Mouse (Mus musculus): ENCODE measurements at regions not wholly inside any gene's neighbourhood (a gene's known extent, or its start where the extent isn't known, plus 50 kb on each side); places are given as distances from the start of the nearest gene placed in this dataset.

DNA sequence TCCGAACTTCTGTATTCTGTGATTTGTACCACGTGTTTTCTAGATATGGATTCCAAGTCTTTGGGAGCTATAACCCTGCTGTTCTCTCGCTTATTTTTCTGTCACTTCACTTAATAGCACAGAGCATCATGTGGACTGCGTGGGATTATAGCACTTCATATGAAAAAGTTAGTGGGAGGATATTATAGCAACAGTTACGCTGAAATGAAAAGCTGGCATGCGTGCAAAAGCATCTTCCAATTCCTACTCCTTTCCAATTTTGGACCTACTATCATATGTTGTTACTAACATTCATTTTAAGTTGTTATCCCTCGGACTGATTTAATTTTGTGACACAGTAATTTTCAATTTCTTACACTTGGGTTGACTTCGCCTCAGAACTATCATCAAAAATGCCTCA, 250.0 kb downstream of the Ikzf2 start:
- TF ChIP-seq CTCF (IDR thresholded peaks at IDR 0.05; ENCODE audit: borderline replicate concordance, control insufficient read depth, extremely low read depth, insufficient read depth, low read length, poor library complexity) (no peak), POLR2A (IDR thresholded peaks at IDR 0.05; ENCODE audit: control insufficient read depth, extremely low read depth, insufficient read depth, low read length, poor library complexity) (no peak)
